Mouse (Mus musculus): ENCODE measurements at regions not wholly inside any gene's neighbourhood (a gene's known extent, or its start where the extent isn't known, plus 50 kb on each side); places are given as distances from the start of the nearest gene placed in this dataset.

GRCm38 (mm10) chr9:74650036-74650435, 211.7 kb upstream of the Onecut1 start:
- no peak for ATAC-seq
- CTCF ChIA-PET, result no interaction called here
- no peak for DNase-seq (ENCODE audit: low read depth, low spot score)
- H3K27me3 ChIP-seq, result no peaks in the 10 kb centered on the region
- POLR2A ChIA-PET, result no interaction called here
- in situ Hi-C loops (cut with MboI; ENCODE audit: low pct_unique_long_range_greater_than_20kb), result no loop called here
- TF ChIP-seq CTCF (IDR thresholded peaks at IDR 0.05), result no peak

DNA sequence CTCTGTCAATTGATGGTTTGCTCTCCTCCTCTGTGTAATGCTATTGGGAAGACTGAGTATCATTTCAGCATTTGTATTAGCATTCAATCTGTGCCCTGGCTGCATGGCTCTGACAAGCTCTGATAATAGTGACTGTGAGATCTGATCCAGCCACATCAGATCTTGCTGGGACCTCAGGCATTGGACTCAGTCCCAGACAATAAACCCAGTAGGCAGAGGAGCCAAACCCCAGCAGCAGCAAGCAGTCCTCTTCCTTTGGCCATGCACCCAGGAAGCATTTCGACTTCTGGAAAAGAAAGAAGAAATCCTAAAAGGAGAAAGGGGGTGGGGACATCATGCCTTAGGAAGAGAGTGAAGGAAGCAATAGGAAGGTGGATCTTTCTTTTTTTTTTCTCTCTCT, 205.8 kb upstream of the Onecut1 start:
- ATAC-seq (no peak), DNase-seq (ENCODE audit: low read depth, low spot score) (no peak)
- ChIA-PET POLR2A (no interaction called here), CTCF (no interaction called here)
- no peaks in the 10 kb centered on the region for H3K27me3 ChIP-seq
- TF ChIP-seq CTCF (IDR thresholded peaks at IDR 0.05), result no peak
- in situ Hi-C loops (cut with MboI; ENCODE audit: low pct_unique_long_range_greater_than_20kb), result no loop called here

GRCm38 (mm10) chr9:74656392-74656791, 205.3 kb upstream of the Onecut1 start:
- ChIA-PET POLR2A (no interaction called here), CTCF (no interaction called here)
- H3K27me3 ChIP-seq, result no peaks in the 10 kb centered on the region
- DNase-seq (ENCODE audit: low read depth, low spot score) (no peak), ATAC-seq (no peak)
- in situ Hi-C loops (cut with MboI; ENCODE audit: low pct_unique_long_range_greater_than_20kb), result no loop called here
- no peak for TF ChIP-seq CTCF (IDR thresholded peaks at IDR 0.05)

GRCm38 (mm10) chr9:74671356-74671952, 190.3 kb upstream of the Onecut1 start:
- in situ Hi-C loops (cut with MboI; ENCODE audit: low pct_unique_long_range_greater_than_20kb), result no loop called here
- no peak for ATAC-seq
- CTCF ChIA-PET, result no interaction called here
- H3K27me3 ChIP-seq, result no peaks in the 10 kb centered on the region
- TF ChIP-seq CTCF (IDR thresholded peaks at IDR 0.05), result no peak
- DNase-seq (ENCODE audit: low read depth, low spot score), result no peak
- POLR2A ChIA-PET, result no interaction called here

- DNase-seq (ENCODE audit: low read depth, low spot score) (no peak), ATAC-seq (no peak)
- no peaks in the 10 kb centered on the region for H3K27me3 ChIP-seq
- ChIA-PET POLR2A (interaction anchor here (0.6 kb wide), 1 partner anchor 135 kb away, joined by 3 read pairs; no protein-coding TSS in a partner anchor), CTCF (no interaction called here)
- in situ Hi-C loops (cut with MboI; ENCODE audit: low pct_unique_long_range_greater_than_20kb), result no loop called here
- TF ChIP-seq CTCF (IDR thresholded peaks at IDR 0.05), result no peak
Observed at GRCm38 (mm10) chr9:74672261-74672660, 189.5 kb upstream of the Onecut1 start.

- ATAC-seq (no peak), DNase-seq (ENCODE audit: low read depth, low spot score) (no peak)
- ChIA-PET CTCF (no interaction called here), POLR2A (no interaction called here)
- TF ChIP-seq CTCF (IDR thresholded peaks at IDR 0.05), result no peak
- in situ Hi-C loops (cut with MboI; ENCODE audit: low pct_unique_long_range_greater_than_20kb), result no loop called here
- H3K27me3 ChIP-seq, result no peaks in the 10 kb centered on the region
Observed at GRCm38 (mm10) chr9:74698229-74698628, 163.5 kb upstream of the Onecut1 start.

DNA sequence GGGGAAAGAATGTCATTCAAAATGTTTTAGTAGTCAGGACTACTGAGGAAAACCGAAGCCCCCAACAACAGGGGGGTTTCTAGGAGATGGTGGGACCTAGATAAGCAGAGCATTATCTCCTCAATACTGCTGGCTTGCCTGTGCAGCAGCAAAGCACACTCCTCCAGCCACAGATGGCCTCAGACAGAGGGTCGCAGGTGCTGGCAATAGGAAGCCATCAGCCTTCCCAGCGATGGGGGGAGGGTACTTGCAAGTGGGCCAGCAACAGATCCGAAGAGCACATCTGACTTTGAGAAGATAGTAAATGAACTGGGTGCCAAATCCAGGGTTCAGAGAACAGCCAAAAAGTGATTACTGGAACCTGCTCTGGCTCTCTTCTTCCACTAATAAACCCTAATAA, 156.0 kb upstream of the Onecut1 start:
- no peaks in the 10 kb centered on the region for H3K27me3 ChIP-seq
- POLR2A ChIA-PET, result no interaction called here
- DNase-seq (ENCODE audit: low read depth, low spot score) (no peak), ATAC-seq (no peak)
- TF ChIP-seq CTCF (IDR thresholded peaks at IDR 0.05), result no peak
- CTCF ChIA-PET, result no interaction called here
- in situ Hi-C loops (cut with MboI; ENCODE audit: low pct_unique_long_range_greater_than_20kb), result no loop called here

DNA sequence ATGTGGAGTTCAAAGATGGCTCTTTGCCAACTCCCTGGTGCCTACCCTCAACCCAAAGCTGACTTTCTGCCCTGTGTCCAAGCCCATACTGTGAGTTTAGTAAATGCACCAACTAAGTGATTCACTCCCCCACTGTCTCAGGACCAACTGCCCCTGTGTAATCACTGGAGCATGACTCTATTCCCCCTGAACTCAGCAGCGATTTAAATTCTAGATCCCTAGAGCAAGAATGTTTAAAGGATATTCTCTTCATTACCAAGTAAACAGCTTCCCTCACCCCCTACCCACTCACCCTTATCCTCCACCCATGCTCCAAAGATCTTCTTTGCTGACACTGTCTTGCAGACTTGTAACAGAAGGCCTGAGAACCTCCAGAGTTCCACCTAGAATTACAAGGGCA, 154.1 kb upstream of the Onecut1 start:
- POLR2A ChIA-PET, result no interaction called here
- in situ Hi-C loops (cut with MboI; ENCODE audit: low pct_unique_long_range_greater_than_20kb), result no loop called here
- CTCF ChIA-PET, result no interaction called here
- TF ChIP-seq CTCF (IDR thresholded peaks at IDR 0.05), result no peak
- H3K27me3 ChIP-seq, result no peaks in the 10 kb centered on the region
- ATAC-seq (peak; percentile 21), DNase-seq (ENCODE audit: low read depth, low spot score) (no peak)

DNA sequence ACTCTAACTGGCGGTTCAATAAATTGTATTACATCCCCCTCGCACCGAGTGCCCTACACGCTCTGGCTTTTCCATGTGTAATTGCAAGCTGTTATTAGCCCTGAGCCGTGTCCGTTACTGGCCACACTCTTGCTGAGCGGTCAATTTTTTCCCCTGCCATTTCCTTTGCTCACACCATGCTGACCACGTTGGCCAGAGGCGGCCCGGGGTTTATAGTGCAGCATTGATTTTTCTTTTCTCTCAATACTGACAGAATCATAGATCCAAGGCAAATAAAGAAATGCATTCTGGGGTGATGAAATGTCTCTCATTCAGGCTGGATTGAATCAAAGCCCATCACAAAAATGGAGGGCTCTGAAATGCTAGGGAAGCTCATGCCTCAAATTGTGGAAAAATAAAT, 150.0 kb upstream of the Onecut1 start:
- ChIA-PET POLR2A (no interaction called here), CTCF (no interaction called here)
- ATAC-seq (no peak), DNase-seq (ENCODE audit: low read depth, low spot score) (no peak)
- no peaks in the 10 kb centered on the region for H3K27me3 ChIP-seq
- TF ChIP-seq CTCF (IDR thresholded peaks at IDR 0.05), result no peak
- in situ Hi-C loops (cut with MboI; ENCODE audit: low pct_unique_long_range_greater_than_20kb), result no loop called here

GRCm38 (mm10) chr9:74732451-74732850, 129.3 kb upstream of the Onecut1 start:
- DNase-seq (ENCODE audit: low read depth, low spot score), result no peak
- ChIA-PET POLR2A (no interaction called here), CTCF (no interaction called here)
- no peak for ATAC-seq
- in situ Hi-C loops (cut with MboI; ENCODE audit: low pct_unique_long_range_greater_than_20kb), result no loop called here
- no peak for TF ChIP-seq CTCF (IDR thresholded peaks at IDR 0.05)
- no peaks in the 10 kb centered on the region for H3K27me3 ChIP-seq

GRCm38 (mm10) chr9:74741949-74742348, 119.8 kb upstream of the Onecut1 start:
- no peak for ATAC-seq
- ChIA-PET CTCF (no interaction called here), POLR2A (no interaction called here)

GRCm38 (mm10) chr9:74747886-74748285, 113.8 kb upstream of the Onecut1 start:
- ChIA-PET CTCF (no interaction called here), POLR2A (no interaction called here)
- no peaks in the 10 kb centered on the region for H3K27me3 ChIP-seq
- in situ Hi-C loops (cut with MboI; ENCODE audit: low pct_unique_long_range_greater_than_20kb), result no loop called here
- no peak for DNase-seq (ENCODE audit: low read depth, low spot score)
- TF ChIP-seq CTCF (IDR thresholded peaks at IDR 0.05), result no peak
- ATAC-seq, result no peak

More at GRCm38 (mm10) chr9:74741949-74742348, 119.8 kb upstream of the Onecut1 start:
- no peak for DNase-seq (ENCODE audit: low read depth, low spot score)
- no peaks in the 10 kb centered on the region for H3K27me3 ChIP-seq
- TF ChIP-seq CTCF (IDR thresholded peaks at IDR 0.05), result no peak
- in situ Hi-C loops (cut with MboI; ENCODE audit: low pct_unique_long_range_greater_than_20kb), result no loop called here

Measured in Patski (cell line).